Mouse (Mus musculus) lung, adult 2 months (tissue): ENCODE data around the gene Tnfrsf14.

Source experiments
- CTCF ChIP-seq: fragments of 200-500 bp; IDR thresholded peaks from 2 replicates; pipeline ENCODE4 v1.5.1; 2011; ENCODE audit warnings: mild to moderate bottlenecking, low read length, control low read depth; ENCODE audit not compliant: insufficient read depth
- POLR2A ChIP-seq: fragments of 200-500 bp; IDR thresholded peaks from 2 replicates; pipeline ENCODE4 v1.6.1; 2011; ENCODE audit warnings: low read depth, mild to moderate bottlenecking, control low read depth, low read length, borderline replicate concordance; ENCODE audit errors: extremely low read depth

- no peak for TF ChIP-seq POLR2A
- no peak for TF ChIP-seq CTCF
Observed at GRCm38 (mm10) chr4:154972546-154972945, 44.2 kb upstream of the Tnfrsf14 start.
